Comparison of ENCODE assay signal across 19 mouse cellular contexts in genomic region chr9:102831541-102831940, GRCm38 (mm10). TPM values are rescaled to one million over a fixed set of nuclear protein-coding genes. Genes with fewer than 3 reads are reported as not detected.
DNase-seq lines count a peak whose midpoint lies in the region; ATAC-seq and TF ChIP-seq lines count a peak whose summit lies in the region.
"Had no signal": no experiment of that assay in that cellular context is flagged by ENCODE, and none has a peak within 500 bp of the region (broad histone marks: within the 10 kb centered on the region; RNA-seq: fewer than 3 reads in every experiment).

No protein-coding gene starts in this region.

- no peak overlapping the region for H3K4me2 ChIP-seq in myocyte (ENCODE audit: low read depth)
- no peak overlapping the region for H3K4me2 ChIP-seq in forebrain, postnatal 0 days (ENCODE audit: low read depth)

- no peak for ATAC-seq in forebrain, postnatal 0 days
- ATAC-seq: activated CD4-positive, CD25-positive, alpha-beta regulatory T cell, adult 4 months; CD4-positive, CD25-positive, alpha-beta regulatory T cell, adult 4 months; Patski had no signal

- H3ac ChIP-seq in C2C12 (ENCODE audit: control insufficient read depth, insufficient read length, low read depth) (no peak overlapping the region), myocyte (ENCODE audit: control insufficient read depth, insufficient read length) (no peak overlapping the region)

- H3K4me3 ChIP-seq in C2C12 (ENCODE audit: insufficient read depth, poor library complexity, severe bottlenecking) (no peak overlapping the region), myocyte (no peak overlapping the region)
- H3K4me3 ChIP-seq in forebrain, postnatal 0 days (ENCODE audit: low read depth, low read length) = no peak overlapping the region

- H3K79me2 ChIP-seq in C2C12 (ENCODE audit: control insufficient read depth, insufficient read depth) (peaks cover 18% of the 10 kb centered on the region), myocyte (ENCODE audit: control insufficient read depth, insufficient read depth) (peaks cover 20% of the 10 kb centered on the region)

- no peak overlapping the region for H3K9ac ChIP-seq in forebrain, postnatal 0 days

- no peak for DNase-seq in adrenal gland, postnatal 14 days
- no peak for DNase-seq in forebrain, postnatal 0 days
- DNase-seq: adrenal gland, adult 2 months; adrenal gland, adult 8-10 months; adrenal gland, postnatal 10 days; adrenal gland, postnatal 25 days; adrenal gland, postnatal 36 days; B cell, adult 2 months; cerebellum, adult 11 months; cerebellum, adult 11-12 months; cerebellum, adult 18-20 months; cerebellum, adult 2 months; cerebellum, adult 8-10 months had no signal

- no peak overlapping the region for H3K27ac ChIP-seq in forebrain, postnatal 0 days (ENCODE audit: low read depth, low read length)

- TF ChIP-seq CTCF in C2C12 (IDR thresholded peaks at IDR 0.05; ENCODE audit: control insufficient read depth, insufficient read depth, insufficient read length) = no peak
- no peak for TF ChIP-seq CTCF in forebrain, postnatal 0 days (IDR thresholded peaks at IDR 0.05; ENCODE audit: low read depth)

- WGBS in forebrain, postnatal 0 days = 92% methylated on average over 4 of the region's 4 CpGs

- TF ChIP-seq POLR2A in myocyte (IDR thresholded peaks at IDR 0.05; ENCODE audit: insufficient read length, low read depth) = no peak

- peaks cover 10% of the 10 kb centered on the region for H3K4me1 ChIP-seq in forebrain, postnatal 0 days (ENCODE audit: insufficient read depth)

- peaks cover 10% of the 10 kb centered on the region for H3K79me3 ChIP-seq in C2C12 (ENCODE audit: low read depth)

- H3K9me3 ChIP-seq in forebrain, postnatal 0 days (ENCODE audit: low read length) = no peaks in the 10 kb centered on the region
- H3K9me3 ChIP-seq: G1E had no signal

- H3K36me3 ChIP-seq in C2C12 (ENCODE audit: control insufficient read depth, insufficient read depth) (no peaks in the 10 kb centered on the region), myocyte (ENCODE audit: control insufficient read depth, insufficient read depth) (no peaks in the 10 kb centered on the region)
- no peaks in the 10 kb centered on the region for H3K36me3 ChIP-seq in forebrain, postnatal 0 days (ENCODE audit: insufficient read depth)
- H3K36me3 ChIP-seq: G1E had no signal

- H3K27me3 ChIP-seq in C2C12 (ENCODE audit: control insufficient read depth, insufficient read depth, insufficient read length) (no peaks in the 10 kb centered on the region), myocyte (ENCODE audit: control insufficient read depth, insufficient read depth, insufficient read length) (no peaks in the 10 kb centered on the region)
- no peaks in the 10 kb centered on the region for H3K27me3 ChIP-seq in forebrain, postnatal 0 days (ENCODE audit: insufficient read depth, low read length)
- H3K27me3 ChIP-seq: Patski had no signal

TF ChIP-seq in C2C12, 6 proteins besides CTCF, POLR2A, EP300 and RAD21:
- TF ChIP-seq MYOG (IDR thresholded peaks at IDR 0.05; ENCODE audit: control insufficient read depth, extremely low read depth, insufficient read length) (no peak), FOSL1 (IDR thresholded peaks at IDR 0.05; ENCODE audit: insufficient read depth, low read length, poor library complexity, severe bottlenecking) (no peak), MYOD1 (IDR thresholded peaks at IDR 0.05; ENCODE audit: control insufficient read depth, insufficient read length, low read depth) (peak; percentile 19), CEBPB (IDR thresholded peaks at IDR 0.05; ENCODE audit: low read depth) (no peak)

TF ChIP-seq in myocyte, 11 proteins besides CTCF, POLR2A, EP300 and RAD21:
- TF ChIP-seq REST (IDR thresholded peaks at IDR 0.05; ENCODE audit: insufficient read depth, insufficient read length) (no peak), MYOD1 (IDR thresholded peaks at IDR 0.05; ENCODE audit: control insufficient read depth in 1 of 3, insufficient read length in 2 of 3, low read depth in 2 of 3) (peak in 2 of 3 experiments; percentile 84 to 89), MAX (IDR thresholded peaks at IDR 0.05; ENCODE audit: low read depth) (no peak)

RNA-seq across cellular contexts. Expression of gene Ryk, which starts 3.2 kb away (rescaled TPM):
- polyA plus RNA-seq in C2C12 (2012; fragmentation: generic; extraction: Trizol) = 68.4 TPM
- 68.9 TPM for polyA plus RNA-seq in myocyte (2012; fragmentation: generic; extraction: Trizol)
- total RNA-seq in adrenal gland, postnatal 14 days (2021) = 54.6 and 56.0 TPM in 2 replicates
- 59.5 and 63.6 TPM in 2 replicates for total RNA-seq in forebrain, postnatal 0 days (2014; rRNA removed)
- polyA plus RNA-seq in forebrain, postnatal 0 days (2015; fragmentation: Nextera tagmentation; extraction: Ambion mirVana) = 14.9 and 16.6 TPM in 2 replicates
